Mouse (Mus musculus): ENCODE measurements at regions not wholly inside any gene's neighbourhood (a gene's known extent, or its start where the extent isn't known, plus 50 kb on each side); places are given as distances from the start of the nearest gene placed in this dataset.
"Not testable (repeated sequence)": the region's sequence is repeated elsewhere in the genome, so short reads cannot be mapped to it uniquely, and the experiment has no call there.

GRCm38 (mm10) chr17:60268846-60269245, 1255.7 kb upstream of the Nudt12 start:
- DNase-seq (ENCODE audit: low read depth), result no peak

DNA sequence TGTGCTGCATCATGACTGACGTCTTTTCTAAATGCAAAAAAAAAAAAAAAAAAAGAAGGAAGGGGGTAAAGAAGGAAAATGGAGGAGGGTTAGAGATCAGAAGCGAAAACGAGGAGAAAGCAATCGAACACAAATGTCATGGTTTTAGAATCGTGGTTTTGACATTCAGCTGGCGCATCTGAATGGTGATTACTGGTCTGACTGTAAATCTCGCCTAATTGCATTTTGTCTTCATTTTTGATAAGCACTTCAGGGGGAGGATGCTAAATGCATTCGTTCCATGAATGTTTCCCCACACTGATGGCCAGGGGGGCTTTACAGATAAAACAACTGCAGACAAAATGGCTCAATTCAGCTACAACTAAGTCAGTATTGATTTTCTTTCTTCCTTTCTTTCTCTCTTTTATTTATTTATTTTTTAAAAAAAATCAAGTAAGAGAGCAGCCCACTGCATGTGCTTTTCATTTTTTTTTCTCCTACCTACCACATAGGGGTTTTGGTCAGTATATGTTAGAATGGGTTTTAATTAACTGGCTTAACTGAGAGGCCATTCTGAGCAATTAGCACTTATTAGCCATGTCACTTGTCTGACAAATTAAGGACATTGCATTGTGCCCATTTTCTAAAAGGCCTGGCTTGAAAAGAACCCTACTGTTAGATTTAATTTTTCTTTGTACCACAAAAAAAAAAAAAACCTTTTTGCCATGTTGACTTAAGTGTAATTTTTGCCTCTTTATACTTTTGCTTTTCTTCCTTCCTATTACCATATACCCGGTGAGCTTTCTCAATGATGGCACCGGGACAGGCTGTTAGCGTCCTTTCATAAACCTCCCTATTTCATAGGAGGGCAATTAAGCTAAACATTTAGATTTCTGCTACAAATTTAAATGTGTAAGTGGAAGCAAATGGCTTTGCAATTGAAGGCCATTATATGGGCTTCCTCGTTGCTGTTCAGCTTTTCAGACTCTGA, 1254.4 kb upstream of the Nudt12 start:
- no peak for DNase-seq (ENCODE audit: low read depth)

DNA sequence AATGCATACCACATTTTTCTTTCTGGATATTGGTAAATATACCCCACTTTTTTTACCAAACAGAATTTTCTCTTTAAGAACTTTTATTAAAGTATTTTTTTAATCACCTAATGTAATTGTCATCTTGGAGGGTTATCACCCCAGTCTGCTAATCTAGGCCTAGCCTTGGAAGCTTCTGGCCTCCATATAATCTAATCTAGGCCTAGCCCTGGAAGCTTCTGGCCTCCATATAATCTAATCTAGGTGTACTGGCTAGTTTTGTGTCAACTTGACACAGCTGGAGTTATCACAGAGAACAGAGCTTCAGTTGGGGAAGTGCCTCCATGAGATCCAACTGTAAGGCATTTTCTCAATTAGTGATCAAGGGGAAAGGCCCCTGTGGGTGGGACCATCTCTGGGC, 1242.2 kb upstream of the Nudt12 start:
- not testable (repeated sequence) for DNase-seq (ENCODE audit: low read depth)

GRCm38 (mm10) chr17:60249923-60250322, 1236.8 kb upstream of the Nudt12 start:
- DNase-seq (ENCODE audit: low read depth), result no peak

DNA sequence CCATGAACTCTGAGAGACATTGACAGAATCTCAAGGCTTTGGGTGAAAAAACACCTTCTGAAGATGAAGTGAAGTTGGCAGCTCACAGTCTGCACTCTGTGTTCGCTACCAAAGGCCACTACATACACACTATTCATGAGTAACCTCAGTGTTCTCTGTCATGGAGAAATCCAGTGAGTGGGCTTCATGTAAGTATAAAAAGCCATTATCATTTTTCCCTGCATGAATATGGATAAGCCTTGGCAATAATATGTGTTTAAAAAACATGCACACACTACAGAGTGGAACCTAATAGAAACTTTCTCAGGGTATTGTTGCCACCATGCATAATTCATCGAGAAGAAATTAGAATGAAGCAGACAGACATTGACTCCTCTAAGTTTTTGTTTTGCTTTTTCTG, 1221.3 kb upstream of the Nudt12 start:
- no peak for DNase-seq (ENCODE audit: low read depth)

GRCm38 (mm10) chr17:60197004-60197403, 1183.8 kb upstream of the Nudt12 start:
- no peak for DNase-seq (ENCODE audit: low read depth)

GRCm38 (mm10) chr17:60181241-60181640, 1168.1 kb upstream of the Nudt12 start:
- DNase-seq (ENCODE audit: low read depth), result no peak

- DNase-seq (ENCODE audit: low read depth), result peak; percentile 0
These were observed 1167.5 kb upstream of the Nudt12 start for GRCm38 (mm10) chr17:60180646-60181045.

GRCm38 (mm10) chr17:60165592-60165991, 1152.4 kb upstream of the Nudt12 start:
- no peak for DNase-seq (ENCODE audit: low read depth)

DNA sequence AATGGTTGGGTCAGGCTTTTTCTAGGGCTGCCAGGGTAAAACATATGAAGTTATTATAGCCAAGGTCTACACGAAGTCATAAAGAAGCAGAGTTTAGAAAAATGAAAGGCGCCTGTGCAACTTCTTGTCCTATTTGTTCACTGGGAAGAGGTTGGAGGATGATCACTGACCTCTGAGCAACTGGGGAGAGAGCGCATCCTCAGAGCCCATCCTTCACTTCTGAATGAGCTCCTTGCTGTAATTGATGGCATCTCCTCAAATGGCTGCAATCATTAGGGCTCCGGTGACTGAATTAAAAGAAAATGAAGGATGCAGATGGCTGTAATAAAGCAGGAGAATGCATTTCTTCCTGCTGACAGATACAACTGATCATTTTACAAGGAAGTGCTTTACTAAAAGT, 1117.4 kb upstream of the Nudt12 start:
- DNase-seq (ENCODE audit: low read depth), result no peak

- DNase-seq (ENCODE audit: low read depth), result no peak
These were observed 1085.6 kb upstream of the Nudt12 start for GRCm38 (mm10) chr17:60098763-60099162.
